Mouse (Mus musculus): ENCODE measurements around the gene Zc3h15.

DNA sequence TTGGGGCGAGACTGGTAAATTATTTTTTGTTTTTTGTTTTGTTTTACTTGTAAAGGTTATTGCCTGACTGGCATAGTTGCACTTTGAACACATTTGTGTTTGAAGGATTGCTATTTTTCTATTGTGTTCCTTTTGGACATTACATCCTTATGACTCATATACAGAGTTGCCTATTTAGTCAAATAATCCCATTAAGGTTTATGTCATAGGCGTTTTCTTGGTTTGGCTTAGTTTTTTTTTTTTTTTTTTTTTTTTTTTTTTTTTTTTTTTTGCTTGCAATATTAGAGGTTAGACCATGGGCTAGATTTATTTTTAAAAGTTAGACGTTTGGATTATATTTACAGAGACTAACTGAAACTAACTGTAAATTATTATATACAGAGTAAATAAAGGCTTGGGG, 15.0 kb downstream of the Zc3h15 start:
- TF ChIP-seq POLR2A (IDR thresholded peaks at IDR 0.05; ENCODE audit: insufficient read depth, low read depth, low read length) (no peak), CTCF (IDR thresholded peaks at IDR 0.05; ENCODE audit: insufficient read depth, low read depth, low read length) (no peak)
